Mouse (Mus musculus) midbrain, postnatal 0 days (tissue): ENCODE measurements at regions not wholly inside any gene's neighbourhood (a gene's known extent, or its start where the extent isn't known, plus 50 kb on each side); places are given as distances from the start of the nearest gene placed in this dataset.

Experiments used
- ATAC-seq: fragments of 200-750 bp; cut with Nextera tagmentation; 2 replicates; pipeline ENCODE4 v1.8.0; 2017; ENCODE audit warnings: moderate number of reproducible peaks, mild to moderate bottlenecking, moderate TSS enrichment, moderate library complexity; ENCODE audit not compliant: low FRiP score
- DNase-seq: peaks from one replicate; pipeline ENCODE4 v3.0.0-alpha.2; 2015; ENCODE audit warnings: low spot score
- H3K27ac ChIP-seq: fragments of 300-500 bp; sonication (generic); 2 replicates; pipeline ENCODE4 v1.5.1; 2014; ENCODE audit warnings: low read depth, mild to moderate bottlenecking, low read length, mixed read lengths
- H3K27me3 ChIP-seq: fragments of 300-500 bp; sonication (generic); 2 replicates; pipeline ENCODE4 v1.6.1; 2014; ENCODE audit warnings: low read length, control low read depth, mixed read lengths; ENCODE audit not compliant: insufficient read depth
- H3K36me3 ChIP-seq: fragments of 300-500 bp; sonication (generic); 2 replicates; pipeline ENCODE4 v1.6.1; 2014; ENCODE audit warnings: low read length, control low read depth, mixed read lengths; ENCODE audit not compliant: insufficient read depth
- H3K4me1 ChIP-seq: fragments of 300-500 bp; sonication (generic); 2 replicates; pipeline ENCODE4 v1.6.1; 2014; ENCODE audit warnings: mild to moderate bottlenecking, control low read depth, antibody characterized with exemption, low read length, mixed read lengths; ENCODE audit not compliant: insufficient read depth
- H3K4me2 ChIP-seq: fragments of 300-500 bp; sonication (generic); 2 replicates; pipeline ENCODE4 v1.6.1; 2014; ENCODE audit warnings: low read depth, mild to moderate bottlenecking, low read length, mixed read lengths; ENCODE audit not compliant: poor library complexity, severe bottlenecking
- H3K4me3 ChIP-seq: fragments of 300-500 bp; sonication (generic); 2 replicates; pipeline ENCODE4 v1.5.1; 2014; ENCODE audit warnings: low read depth, mild to moderate bottlenecking, low read length, moderate library complexity
- H3K9ac ChIP-seq: fragments of 300-500 bp; sonication (generic); replicated peaks from 2 replicates; pipeline ENCODE4 v1.6.1; 2014; ENCODE audit warnings: mild to moderate bottlenecking, low read length, moderate library complexity, mixed read lengths; ENCODE audit not compliant: poor library complexity, severe bottlenecking
- H3K9me3 ChIP-seq: fragments of 300-500 bp; sonication (generic); 2 replicates; pipeline ENCODE4 v1.6.1; 2016; ENCODE audit warnings: low read length, control low read depth
- CTCF ChIP-seq: IDR thresholded peaks from 2 replicates; pipeline ENCODE4 v1.5.1; 2016; ENCODE audit warnings: antibody characterized with exemption, mild to moderate bottlenecking
- WGBS: fragments of 180-500 bp; shearing (Covaris S2); extraction: QIAGEN DNeasy Blood & Tissue Kit; methylation state at CpG from one replicate; pipeline ENCODE4 v1.1.7; 2014; 5-methylcytosine and 5-hydroxymethylcytosine counted together

DNA sequence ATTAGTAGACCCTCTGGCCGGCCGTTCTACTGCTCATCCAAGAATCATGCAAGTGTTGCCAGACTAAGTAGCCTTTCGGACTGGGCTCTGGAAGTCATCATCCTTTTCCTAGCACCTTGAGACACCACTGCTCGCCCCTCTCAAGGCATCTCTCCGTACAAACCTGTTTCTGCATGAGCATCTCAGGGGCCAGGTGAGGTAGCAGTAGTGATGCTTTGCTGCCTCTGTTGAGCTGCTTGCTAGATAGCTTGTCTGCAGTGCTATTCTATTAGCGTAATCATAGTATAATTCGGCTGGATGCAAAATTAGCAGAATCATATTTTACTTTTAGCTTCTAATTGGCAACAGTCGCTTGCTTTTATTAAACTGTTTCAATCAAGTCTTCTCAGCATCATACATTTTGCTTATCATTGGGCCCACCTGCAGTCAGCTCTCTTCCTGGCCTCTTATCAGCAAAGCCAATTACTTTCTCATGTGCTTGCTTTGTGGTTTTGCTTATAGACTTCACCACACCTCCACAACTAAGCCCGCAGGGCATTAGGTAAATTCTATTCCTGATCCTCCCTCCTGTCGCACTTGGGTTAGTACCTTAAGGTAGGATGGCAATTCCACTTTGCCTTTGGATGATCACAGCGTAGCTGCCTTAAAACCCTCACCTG is 621.1 kb upstream of the Fam92a start:
- Histone ChIP-seq H3K27ac (peak overlapping the region; percentile 44; the same call in 1 of the 2 replicates), H3K27me3 (no peaks in the 10 kb centered on the region), H3K36me3 (no peaks in the 10 kb centered on the region), H3K4me1 (peaks cover 7% of the 10 kb centered on the region), H3K9me3 (no peaks in the 10 kb centered on the region), H3K9ac (0 out of 2 replicates have a peak overlapping the region, but pooled peaks have one; percentile 39), H3K4me2 (peak overlapping the region; percentile 32), H3K4me3 (no peak overlapping the region)
- TF ChIP-seq CTCF = no peak
- ATAC-seq (no peak), DNase-seq (no peak)
- WGBS = 54% methylated on average over 11 of the region's 11 CpGs

DNA sequence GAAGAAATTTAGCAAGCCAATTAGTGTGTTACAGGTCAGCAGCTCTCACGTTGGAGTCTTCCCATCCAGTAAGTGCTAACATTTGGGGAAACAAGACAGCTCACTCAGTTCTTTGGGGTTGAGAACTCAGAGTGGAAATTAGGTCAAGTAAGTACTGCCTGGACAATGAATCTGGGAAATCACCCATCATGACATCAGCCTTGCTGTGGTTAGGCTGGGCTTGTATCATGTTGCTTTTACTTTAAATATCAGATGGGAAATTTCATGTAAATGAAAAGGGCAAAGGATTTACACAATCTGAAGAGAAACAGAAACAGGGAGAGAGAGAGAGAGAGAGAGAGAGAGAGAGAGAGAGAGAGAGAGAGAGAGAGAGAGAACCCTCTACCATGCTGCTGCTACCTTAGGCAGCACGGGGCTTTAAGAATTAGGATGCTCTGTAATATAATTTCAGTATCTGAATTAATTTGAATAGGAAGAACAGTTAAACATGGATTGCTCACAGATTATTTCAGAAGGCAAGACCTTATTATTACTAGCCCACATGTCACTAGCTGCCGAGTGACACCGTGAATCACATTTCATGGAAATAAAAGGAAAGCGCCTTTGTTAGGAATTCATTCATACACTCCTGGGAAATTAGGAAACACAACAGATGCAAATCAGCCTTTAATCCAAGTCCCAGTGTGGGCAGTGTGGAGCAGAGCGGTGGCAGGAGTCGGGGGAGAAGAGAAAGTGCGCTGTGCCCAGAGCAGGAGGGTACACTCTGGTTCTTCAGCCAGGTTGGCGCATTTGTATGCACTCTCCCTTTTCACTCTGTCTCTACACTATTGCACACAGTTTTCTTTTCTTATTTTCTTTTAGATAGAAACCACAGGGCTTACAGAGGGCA is 620.2 kb upstream of the Fam92a start:
- ATAC-seq = 0 out of 2 replicates have a peak, but pooled peaks have one; percentile 49
- 17% methylated on average over 9 of the region's 9 CpGs for WGBS

DNA sequence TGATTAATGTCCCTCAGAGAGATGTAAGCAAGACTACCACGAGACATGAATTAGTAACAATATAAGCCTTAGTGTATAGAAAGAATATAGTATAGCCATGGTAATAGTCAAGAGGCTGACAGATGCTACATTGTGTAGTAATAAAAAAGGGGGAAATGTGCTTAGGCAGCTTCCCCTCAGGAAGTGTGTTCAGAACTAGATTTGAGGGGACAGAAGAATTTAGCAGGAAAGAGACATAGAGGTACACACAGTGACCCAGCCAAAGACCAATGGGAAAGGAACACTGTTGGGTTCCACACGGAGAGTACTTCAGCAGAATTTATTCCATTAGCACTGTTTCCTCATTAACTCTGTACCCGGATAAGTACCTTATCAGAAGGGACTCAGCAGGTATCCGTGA is 614.0 kb upstream of the Fam92a start:
- Histone ChIP-seq H3K27me3 (no peaks in the 10 kb centered on the region), H3K36me3 (no peaks in the 10 kb centered on the region), H3K9me3 (no peaks in the 10 kb centered on the region), H3K9ac (no peak overlapping the region), H3K4me2 (no peak overlapping the region), H3K4me3 (no peak overlapping the region), H3K27ac (no peak overlapping the region), H3K4me1 (no peaks in the 10 kb centered on the region)
- TF ChIP-seq CTCF = no peak
- WGBS = 68% methylated on average over 4 of the region's 4 CpGs
- ATAC-seq (no peak), DNase-seq (no peak)

More for the DNA sequence above, 620.2 kb upstream of the Fam92a start:
- DNase-seq = no peak
- Histone ChIP-seq H3K27ac (peak overlapping the region; percentile 44; the same call in 1 of the 2 replicates), H3K27me3 (no peaks in the 10 kb centered on the region), H3K36me3 (no peaks in the 10 kb centered on the region), H3K4me2 (peak overlapping the region; percentile 32), H3K4me3 (no peak overlapping the region; the same call in 1 of the 2 replicates), H3K9me3 (no peaks in the 10 kb centered on the region), H3K9ac (peak overlapping the region; percentile 39; the same call in 1 of the 2 replicates), H3K4me1 (peaks cover 7% of the 10 kb centered on the region)
- no peak for TF ChIP-seq CTCF

DNA sequence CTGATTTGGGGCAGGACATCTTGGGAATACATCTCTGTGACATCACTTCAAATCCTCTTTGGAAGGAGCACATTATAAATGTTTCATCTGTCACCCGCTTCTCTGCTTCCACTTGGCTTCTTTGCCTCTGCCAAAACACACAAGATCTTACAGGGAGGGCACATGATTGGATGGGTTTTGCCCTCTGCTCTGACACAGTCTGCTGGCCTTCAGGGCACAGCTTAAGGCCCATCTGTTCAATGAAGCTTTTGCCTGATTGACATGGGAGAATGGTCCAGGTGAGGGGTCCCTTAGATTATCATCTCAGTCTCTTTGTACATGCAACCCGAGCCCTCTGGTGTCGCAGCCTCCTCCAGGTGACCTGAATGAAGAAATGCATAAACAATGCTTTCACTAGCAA is 612.7 kb upstream of the Fam92a start:
- no peak overlapping the region for H3K4me3 ChIP-seq
- no peak overlapping the region for H3K4me2 ChIP-seq
- H3K4me1 ChIP-seq = no peaks in the 10 kb centered on the region
- DNase-seq (peak; percentile 25), ATAC-seq (no peak)
- no peak overlapping the region for H3K27ac ChIP-seq
- 68% methylated on average over 3 of the region's 3 CpGs for WGBS
- no peak for TF ChIP-seq CTCF
- no peaks in the 10 kb centered on the region for H3K36me3 ChIP-seq
- no peak overlapping the region for H3K9ac ChIP-seq
- no peaks in the 10 kb centered on the region for H3K9me3 ChIP-seq
- H3K27me3 ChIP-seq = no peaks in the 10 kb centered on the region

DNA sequence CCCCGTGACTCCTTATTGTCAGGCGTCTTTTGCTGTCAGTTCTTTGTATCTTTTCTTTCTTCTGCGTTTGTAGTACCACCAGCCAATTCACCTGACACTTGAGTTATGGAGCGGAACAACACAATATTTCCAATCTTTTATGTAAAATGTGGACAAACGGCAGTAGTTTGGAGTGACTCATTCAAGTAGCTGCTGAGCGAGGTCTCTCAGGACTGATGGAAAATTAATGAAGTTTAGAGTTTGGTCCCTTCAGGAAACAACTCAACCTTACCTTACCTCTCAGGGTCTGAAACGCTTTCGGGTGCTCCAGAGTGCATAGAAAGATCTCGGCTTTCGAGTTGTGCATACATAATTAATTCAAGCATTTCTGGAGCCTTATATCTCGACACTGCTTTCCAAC is 612.3 kb upstream of the Fam92a start:
- no peak overlapping the region for H3K27ac ChIP-seq
- ATAC-seq (no peak), DNase-seq (no peak)
- H3K4me3 ChIP-seq = no peak overlapping the region
- no peaks in the 10 kb centered on the region for H3K27me3 ChIP-seq
- H3K36me3 ChIP-seq = no peaks in the 10 kb centered on the region
- 68% methylated on average over 11 of the region's 11 CpGs for WGBS
- no peaks in the 10 kb centered on the region for H3K4me1 ChIP-seq
- no peak overlapping the region for H3K9ac ChIP-seq
- H3K9me3 ChIP-seq = no peaks in the 10 kb centered on the region
- H3K4me2 ChIP-seq = no peak overlapping the region
- no peak for TF ChIP-seq CTCF
